Mouse (Mus musculus) left cerebral cortex, postnatal 14 days (tissue): ENCODE data around the gene Ttc29. TPM values are rescaled to one million over a fixed set of nuclear protein-coding genes. Genes with fewer than 3 reads are reported as not detected.

ENCODE experiments used
- DNase-seq, 2 experiments: peaks; one replicate each; pipeline ENCODE4 v3.0.0; 2021 to 2022; ENCODE audit warnings: low spot score in 2 of 2, mixed read lengths in 1 of 2
- intact Hi-C: fragments of 180-260 bp; cut with DNase I; formaldehyde crosslinking; loops from one replicate; pipeline ENCODE4 v1.15.1; 2025
- total RNA-seq, 2 experiments: library from RNA; stranded (reverse); gene quantifications; 2 replicates each; pipeline ENCODE4 v1.2.3; 2021

Ttc29 gene
- total RNA-seq, 2 experiments from 2014 or later, result not detected

- intact Hi-C loops, result no loop called here
- no peak for DNase-seq
Observed at GRCm38 (mm10) chr8:78276120-78276519, 63.0 kb downstream of the Ttc29 start.

- DNase-seq, result no peak
- intact Hi-C loops, result no loop called here
Observed at GRCm38 (mm10) chr8:78277411-78277810, 64.3 kb downstream of the Ttc29 start.

GRCm38 (mm10) chr8:78278598-78278997, 65.5 kb downstream of the Ttc29 start:
- intact Hi-C loops, result no loop called here
- DNase-seq, result no peak

GRCm38 (mm10) chr8:78284805-78285204, 71.7 kb downstream of the Ttc29 start:
- DNase-seq, result no peak
- intact Hi-C loops, result no loop called here

GRCm38 (mm10) chr8:78285366-78285765, 72.3 kb downstream of the Ttc29 start:
- no peak for DNase-seq
- intact Hi-C loops, result no loop called here

- intact Hi-C loops, result no loop called here
- DNase-seq, result peak; percentile 16 to 56
Observed at GRCm38 (mm10) chr8:78289374-78289971, 76.4 kb downstream of the Ttc29 start.

GRCm38 (mm10) chr8:78290274-78290673, 77.2 kb downstream of the Ttc29 start:
- intact Hi-C loops, result no loop called here
- DNase-seq, result no peak

- peak in 1 of 2 experiments; percentile 5 for DNase-seq
- intact Hi-C loops, result no loop called here
Observed at GRCm38 (mm10) chr8:78295494-78295893, 82.4 kb downstream of the Ttc29 start.

GRCm38 (mm10) chr8:78303579-78303978, 90.5 kb downstream of the Ttc29 start:
- intact Hi-C loops, result no loop called here
- DNase-seq, result no peak

- intact Hi-C loops, result no loop called here
- peak in 1 of 2 experiments; percentile 3 for DNase-seq
Observed at GRCm38 (mm10) chr8:78306604-78307003, 93.5 kb downstream of the Ttc29 start.

GRCm38 (mm10) chr8:78307131-78307530, 94.0 kb downstream of the Ttc29 start:
- intact Hi-C loops, result no loop called here
- DNase-seq, result peak in 1 of 2 experiments; percentile 5

- DNase-seq, result no peak
- intact Hi-C loops, result no loop called here
Observed at GRCm38 (mm10) chr8:78309539-78309938, 96.4 kb downstream of the Ttc29 start.

- no peak for DNase-seq
- intact Hi-C loops, result no loop called here
Observed at GRCm38 (mm10) chr8:78315576-78315975, 102.5 kb downstream of the Ttc29 start.

GRCm38 (mm10) chr8:78317666-78318065, 104.6 kb downstream of the Ttc29 start:
- intact Hi-C loops, result no loop called here
- DNase-seq, result no peak

- DNase-seq, result no peak
- intact Hi-C loops, result no loop called here
Observed at GRCm38 (mm10) chr8:78323391-78323790, 110.3 kb downstream of the Ttc29 start.

GRCm38 (mm10) chr8:78340689-78341529, 127.8 kb downstream of the Ttc29 start:
- peak; percentile 22 to 47 for DNase-seq

GRCm38 (mm10) chr8:78342151-78342550, 129.1 kb downstream of the Ttc29 start:
- intact Hi-C loops, result no loop called here
- DNase-seq, result no peak

More at GRCm38 (mm10) chr8:78340689-78341529, 127.8 kb downstream of the Ttc29 start:
- intact Hi-C loops, result no loop called here

GRCm38 (mm10) chr8:78344006-78344405, 130.9 kb downstream of the Ttc29 start:
- intact Hi-C loops, result no loop called here
- no peak for DNase-seq

- DNase-seq, result no peak
- intact Hi-C loops, result no loop called here
Observed at GRCm38 (mm10) chr8:78345705-78346104, 132.6 kb downstream of the Ttc29 start.

- no peak for DNase-seq
- intact Hi-C loops, result no loop called here
Observed at GRCm38 (mm10) chr8:78346131-78346621, 133.1 kb downstream of the Ttc29 start.

GRCm38 (mm10) chr8:78353902-78354301, 140.8 kb downstream of the Ttc29 start:
- intact Hi-C loops, result no loop called here
- DNase-seq, result no peak
